Mouse (Mus musculus): ENCODE data around the gene C530008M17Rik. TPM values are rescaled to one million over a fixed set of nuclear protein-coding genes. Genes with fewer than 3 reads are reported as not detected.

C530008M17Rik gene
- polyA plus RNA-seq, 1 experiment: 88.0 TPM

GRCm38 (mm10) chr5:76853549-76853948, 197.2 kb downstream of the C530008M17Rik start:
- TF ChIP-seq GATA1 (IDR thresholded peaks at IDR 0.05; ENCODE audit: low read length): no peak

GRCm38 (mm10) chr5:76855829-76856600, 199.7 kb downstream of the C530008M17Rik start:
- TF ChIP-seq GATA1 (IDR thresholded peaks at IDR 0.05; ENCODE audit: low read length): no peak

GRCm38 (mm10) chr5:76857103-76858015, 201.0 kb downstream of the C530008M17Rik start:
- TF ChIP-seq GATA1 (IDR thresholded peaks at IDR 0.05; ENCODE audit: low read length): no peak

- TF ChIP-seq GATA1 (IDR thresholded peaks at IDR 0.05; ENCODE audit: low read length): no peak
Measured at GRCm38 (mm10) chr5:76858444-76858843, 202.1 kb downstream of the C530008M17Rik start.

- TF ChIP-seq GATA1 (IDR thresholded peaks at IDR 0.05; ENCODE audit: low read length): no peak
Measured at GRCm38 (mm10) chr5:76866819-76867218, 210.5 kb downstream of the C530008M17Rik start.

GRCm38 (mm10) chr5:76868693-76869286, 212.5 kb downstream of the C530008M17Rik start:
- TF ChIP-seq GATA1 (IDR thresholded peaks at IDR 0.05; ENCODE audit: low read length): no peak

GRCm38 (mm10) chr5:76869553-76869952, 213.2 kb downstream of the C530008M17Rik start:
- TF ChIP-seq GATA1 (IDR thresholded peaks at IDR 0.05; ENCODE audit: low read length): no peak

GRCm38 (mm10) chr5:76876106-76876758, 219.9 kb downstream of the C530008M17Rik start:
- TF ChIP-seq GATA1 (IDR thresholded peaks at IDR 0.05; ENCODE audit: low read length): no peak

GRCm38 (mm10) chr5:76884107-76884506, 227.8 kb downstream of the C530008M17Rik start:
- no peak for TF ChIP-seq GATA1 (IDR thresholded peaks at IDR 0.05; ENCODE audit: low read length)

GRCm38 (mm10) chr5:76887011-76887410, 230.7 kb downstream of the C530008M17Rik start:
- TF ChIP-seq GATA1 (IDR thresholded peaks at IDR 0.05; ENCODE audit: low read length): no peak

- TF ChIP-seq GATA1 (IDR thresholded peaks at IDR 0.05; ENCODE audit: low read length): no peak
Measured at GRCm38 (mm10) chr5:76892608-76893007, 236.3 kb downstream of the C530008M17Rik start.

- no peak for TF ChIP-seq GATA1 (IDR thresholded peaks at IDR 0.05; ENCODE audit: low read length)
Measured at GRCm38 (mm10) chr5:76893084-76893483, 236.8 kb downstream of the C530008M17Rik start.

- no peak for TF ChIP-seq GATA1 (IDR thresholded peaks at IDR 0.05; ENCODE audit: low read length)
Measured at GRCm38 (mm10) chr5:76902131-76902530, 245.8 kb downstream of the C530008M17Rik start.

- TF ChIP-seq GATA1 (IDR thresholded peaks at IDR 0.05; ENCODE audit: low read length): no peak
Measured at GRCm38 (mm10) chr5:76904713-76905404, 248.5 kb downstream of the C530008M17Rik start.

All from G1E-ER4 (cell line).